Mouse (Mus musculus) ES-Bruce4 (cell line): Measurements from ENCODE around the gene Eya2. TPM values are rescaled to one million over a fixed set of nuclear protein-coding genes. Genes with fewer than 3 reads are reported as not detected.

Experiments used
- H3K27ac ChIP-seq: 2 replicates; pipeline ENCODE4 v1.5.1; 2012; ENCODE audit warnings: low read length, inconsistent platforms; ENCODE audit not compliant: insufficient read depth
- H3K27me3 ChIP-seq: 2 replicates; pipeline ENCODE4 v1.6.1; 2012; ENCODE audit warnings: mild to moderate bottlenecking, low read length, inconsistent platforms; ENCODE audit not compliant: control insufficient read depth, poor library complexity, insufficient read depth, severe bottlenecking
- H3K36me3 ChIP-seq: 2 replicates; pipeline ENCODE4 v1.6.1; 2012; ENCODE audit warnings: inconsistent platforms, mild to moderate bottlenecking, low read length, moderate library complexity; ENCODE audit not compliant: control insufficient read depth, poor library complexity, insufficient read depth, severe bottlenecking
- H3K4me1 ChIP-seq: one replicate; pipeline ENCODE4 v1.8.1; 2011; ENCODE audit warnings: low read length; ENCODE audit not compliant: control insufficient read depth, insufficient read depth
- H3K4me3 ChIP-seq: 2 replicates; pipeline ENCODE4 v1.5.1; 2011; ENCODE audit warnings: low read depth, mild to moderate bottlenecking, low read length
- H3K9ac ChIP-seq: 2 replicates; pipeline ENCODE4 v1.6.1; 2012; ENCODE audit warnings: low read depth, mild to moderate bottlenecking, inconsistent platforms; ENCODE audit not compliant: poor library complexity, severe bottlenecking
- H3K9me3 ChIP-seq: replicated peaks from 2 replicates; pipeline ENCODE4 v1.6.1; 2012; ENCODE audit warnings: mild to moderate bottlenecking, low read length, inconsistent platforms; ENCODE audit not compliant: control insufficient read depth, poor library complexity, insufficient read depth, severe bottlenecking
- CTCF ChIP-seq: IDR thresholded peaks from one replicate; pipeline ENCODE4 v1.8.1; 2011; ENCODE audit warnings: low read depth, low read length
- EP300 ChIP-seq: IDR thresholded peaks from 2 replicates; pipeline ENCODE4 v1.6.1; 2011; ENCODE audit warnings: low read depth, low read length; ENCODE audit not compliant: insufficient read depth
- POLR2A ChIP-seq: IDR thresholded peaks from one replicate; pipeline ENCODE4 v1.8.1; 2011; ENCODE audit warnings: low read length; ENCODE audit not compliant: insufficient read depth
- polyA plus RNA-seq: library from polyadenylated mRNA; stranded (reverse); fragments of >200 nt; gene quantifications from 2 replicates; pipeline ENCODE4 v1.2.4, GENCODE M21; 2011; ENCODE audit warnings: low read depth; ENCODE audit not compliant: missing spikeins, insufficient read depth, insufficient read length

The Eya2 gene
- polyA plus RNA-seq, 1 experiment, result 3.2 TPM

DNA sequence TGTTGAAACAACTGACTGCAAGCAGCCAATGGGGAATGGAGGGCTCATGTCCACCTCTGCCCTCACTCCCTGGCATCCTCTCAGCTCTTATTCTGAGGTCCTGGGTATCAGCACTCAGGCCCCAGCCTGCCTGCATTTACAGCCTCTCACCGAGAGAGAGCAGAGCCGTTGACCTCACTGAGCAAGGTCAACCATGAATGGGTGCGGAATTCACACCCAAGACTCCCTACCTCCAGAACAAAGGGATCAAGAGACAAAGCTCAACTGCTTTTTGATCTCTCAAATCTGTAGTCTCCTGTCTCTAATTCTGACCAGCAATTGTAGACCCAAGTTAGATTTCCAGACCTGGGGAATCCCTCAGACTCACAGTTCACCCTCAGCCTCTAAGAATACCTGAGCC is 48.8 kb downstream of the Eya2 start:
- no peak overlapping the region for H3K4me3 ChIP-seq
- peaks cover 9% of the 10 kb centered on the region for H3K4me1 ChIP-seq
- H3K9me3 ChIP-seq, result no peaks in the 10 kb centered on the region
- H3K36me3 ChIP-seq, result no peaks in the 10 kb centered on the region
- no peaks in the 10 kb centered on the region for H3K27me3 ChIP-seq
- no peak overlapping the region for H3K9ac ChIP-seq
- 0 out of 2 replicates have a peak overlapping the region, but pooled peaks have one; percentile 10 for H3K27ac ChIP-seq
- TF ChIP-seq POLR2A (no peak), EP300 (0 out of 2 replicates have a peak, but pooled peaks have one; percentile 46), CTCF (no peak)

DNA sequence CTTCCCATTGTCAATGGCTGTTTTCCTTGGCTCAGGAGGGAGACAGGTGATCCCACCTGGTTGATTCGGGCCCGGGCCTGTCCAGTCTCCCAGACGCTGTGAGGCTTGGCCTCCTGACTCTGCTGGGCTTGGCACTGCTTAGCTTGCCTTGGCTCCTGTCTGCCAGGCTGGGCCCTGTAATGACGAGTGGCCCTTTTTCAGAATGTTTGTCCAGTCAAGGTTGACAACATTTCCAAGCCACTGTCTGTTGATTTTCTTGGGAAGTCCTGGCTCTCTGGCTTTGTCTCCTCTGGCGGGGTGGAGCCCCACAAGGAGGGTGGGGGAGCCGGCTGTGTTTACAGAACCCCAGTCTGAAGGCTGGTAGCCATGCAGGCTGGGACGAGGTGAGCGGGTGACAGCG is 49.2 kb downstream of the Eya2 start:
- Histone ChIP-seq H3K9ac (no peak overlapping the region), H3K4me1 (peaks cover 9% of the 10 kb centered on the region), H3K4me3 (no peak overlapping the region), H3K9me3 (no peaks in the 10 kb centered on the region), H3K36me3 (no peaks in the 10 kb centered on the region), H3K27me3 (no peaks in the 10 kb centered on the region), H3K27ac (0 out of 2 replicates have a peak overlapping the region, but pooled peaks have one; percentile 10)
- TF ChIP-seq EP300 (no peak), POLR2A (no peak), CTCF (no peak)

DNA sequence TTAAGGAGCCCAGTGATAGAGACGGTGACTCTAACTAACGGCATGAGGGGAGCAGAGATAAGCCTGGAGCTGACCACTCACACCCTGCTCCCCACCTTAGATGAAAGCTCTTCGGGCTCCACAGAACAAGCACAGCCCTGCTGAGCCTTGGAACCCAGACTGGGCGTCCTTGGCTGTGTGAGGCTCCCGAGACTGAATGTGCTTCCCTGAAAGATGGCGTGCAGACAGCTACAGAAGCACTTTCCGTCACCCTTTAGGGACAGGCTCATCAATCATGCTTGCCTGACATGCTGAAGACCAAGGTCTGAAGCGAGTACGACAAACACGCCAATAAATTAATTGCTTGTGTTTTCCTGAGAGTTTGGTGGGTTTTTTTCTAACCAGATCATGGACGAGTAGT is 56.2 kb downstream of the Eya2 start:
- TF ChIP-seq EP300 (no peak), CTCF (no peak), POLR2A (no peak)
- no peaks in the 10 kb centered on the region for H3K27me3 ChIP-seq
- H3K27ac ChIP-seq, result no peak overlapping the region
- no peak overlapping the region for H3K9ac ChIP-seq
- no peak overlapping the region for H3K4me3 ChIP-seq
- no peaks in the 10 kb centered on the region for H3K36me3 ChIP-seq
- no peaks in the 10 kb centered on the region for H3K9me3 ChIP-seq
- H3K4me1 ChIP-seq, result no peaks in the 10 kb centered on the region

DNA sequence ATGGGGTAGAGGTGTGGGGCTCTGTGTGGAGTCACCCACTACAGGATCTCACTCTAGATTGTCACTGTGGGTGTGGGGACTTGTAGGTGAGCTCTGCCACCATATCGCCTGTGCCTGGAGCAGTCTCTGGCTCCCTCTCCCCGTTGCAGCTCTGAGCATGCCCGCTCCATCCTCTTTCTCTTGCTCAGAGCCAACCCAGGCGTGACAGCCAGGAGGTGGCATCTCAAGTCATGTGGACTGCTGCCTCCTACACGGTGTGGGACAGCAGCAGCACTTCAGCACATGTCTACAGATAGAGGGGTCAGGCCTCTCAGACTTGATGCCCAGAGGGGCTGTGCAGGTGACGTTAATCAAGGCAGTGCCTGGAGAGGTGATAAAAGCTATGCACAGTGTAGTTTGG is 57.4 kb downstream of the Eya2 start:
- no peak for TF ChIP-seq POLR2A
- no peak for TF ChIP-seq CTCF
- no peak for TF ChIP-seq EP300
- Histone ChIP-seq H3K4me3 (no peak overlapping the region), H3K36me3 (no peaks in the 10 kb centered on the region), H3K27ac (no peak overlapping the region), H3K9me3 (no peaks in the 10 kb centered on the region), H3K9ac (no peak overlapping the region), H3K27me3 (no peaks in the 10 kb centered on the region), H3K4me1 (no peaks in the 10 kb centered on the region)

DNA sequence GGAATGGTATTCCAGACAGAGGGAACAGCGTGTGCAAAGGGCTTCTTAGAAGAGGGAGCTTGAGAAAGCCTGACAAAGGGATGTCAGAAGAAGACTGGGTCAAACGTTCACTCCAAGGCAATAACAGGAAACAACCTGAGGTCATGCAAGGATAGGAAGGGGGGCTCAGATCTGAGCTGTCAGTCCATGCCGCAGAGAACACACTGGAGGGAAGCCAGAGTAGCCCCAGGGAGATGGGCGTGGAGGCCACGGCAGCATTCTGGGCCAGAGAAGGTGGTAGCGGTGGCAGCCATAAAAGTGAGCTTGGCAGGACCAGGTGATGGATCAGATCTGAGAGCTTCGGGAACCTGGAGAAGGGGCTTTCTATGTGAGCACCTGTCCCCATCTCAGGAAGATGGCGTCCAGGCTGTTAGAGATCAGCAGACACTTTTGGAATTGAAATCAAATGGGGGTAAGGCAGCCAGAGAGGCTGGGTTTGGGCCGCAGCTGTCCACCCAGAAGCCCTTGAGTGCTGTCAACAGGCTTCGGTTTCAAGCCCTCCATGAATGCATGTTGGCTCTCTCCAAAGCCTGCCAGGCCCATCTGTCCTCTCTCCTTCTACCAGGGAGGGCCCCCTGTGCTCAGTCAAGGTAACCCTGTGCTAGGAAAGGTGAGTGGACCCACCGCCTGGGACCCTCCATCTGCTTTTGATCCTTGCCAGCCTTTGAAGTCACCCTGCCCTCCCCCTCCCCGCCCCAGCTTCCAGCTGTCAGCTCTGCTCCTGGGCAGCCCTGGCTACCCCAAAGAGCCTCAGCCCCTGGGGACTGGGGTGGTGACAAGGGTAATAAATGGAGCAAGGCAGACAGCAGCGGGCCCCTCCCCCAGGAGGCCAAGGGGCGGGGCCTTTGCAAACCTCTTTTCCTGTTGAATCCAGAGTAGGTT is 58.4 kb downstream of the Eya2 start:
- no peaks in the 10 kb centered on the region for H3K9me3 ChIP-seq
- H3K27ac ChIP-seq, result no peak overlapping the region
- H3K9ac ChIP-seq, result no peak overlapping the region
- H3K4me1 ChIP-seq, result no peaks in the 10 kb centered on the region
- H3K27me3 ChIP-seq, result no peaks in the 10 kb centered on the region
- no peaks in the 10 kb centered on the region for H3K36me3 ChIP-seq
- no peak overlapping the region for H3K4me3 ChIP-seq
- TF ChIP-seq EP300 (no peak), CTCF (no peak), POLR2A (no peak)

DNA sequence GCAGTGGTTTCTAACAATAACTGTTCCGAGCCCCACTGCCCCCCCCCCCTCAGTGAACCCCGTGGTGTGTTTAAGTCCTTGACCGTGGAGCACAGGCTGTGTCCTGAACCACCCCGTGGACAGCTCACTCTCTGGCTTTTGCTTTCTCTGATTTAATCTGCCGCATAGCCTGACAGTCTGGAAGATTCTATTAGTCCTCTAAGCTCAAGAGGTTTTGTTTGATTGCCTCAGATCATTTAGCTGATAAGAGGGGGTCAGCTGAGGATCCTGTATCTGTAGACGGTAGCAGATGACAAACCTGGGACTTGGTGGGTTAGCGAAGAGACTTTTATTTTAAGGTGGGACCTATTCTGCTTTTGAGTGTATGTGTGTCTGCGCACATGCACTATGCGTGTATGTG is 59.3 kb downstream of the Eya2 start:
- Histone ChIP-seq H3K9ac (no peak overlapping the region), H3K9me3 (no peaks in the 10 kb centered on the region), H3K36me3 (no peaks in the 10 kb centered on the region), H3K4me1 (no peaks in the 10 kb centered on the region), H3K4me3 (no peak overlapping the region), H3K27me3 (no peaks in the 10 kb centered on the region), H3K27ac (no peak overlapping the region)
- TF ChIP-seq POLR2A (no peak), CTCF (no peak), EP300 (no peak)
